Mouse (Mus musculus) stomach, postnatal 0 days (tissue): Measurements from ENCODE around the gene Mrps15. TPM values are rescaled to one million over a fixed set of nuclear protein-coding genes. Genes with fewer than 3 reads are reported as not detected.
A peak's percentile ranks its signal among the peaks of the same experiment; 100 is the strongest.

Experiments
- ATAC-seq: fragments of 200-750 bp; cut with Nextera tagmentation; 2 replicates; pipeline ENCODE4 v1.8.0; 2017; ENCODE audit not compliant: low FRiP score, low TSS enrichment
- DNase-seq: peaks from one replicate; pipeline ENCODE4 v3.0.0-alpha.2; 2016; ENCODE audit warnings: low spot score
- H3K27ac ChIP-seq: fragments of 300-500 bp; sonication (generic); replicated peaks from 2 replicates; pipeline ENCODE4 v1.5.1; 2014; ENCODE audit warnings: mild to moderate bottlenecking, control low read depth
- H3K27me3 ChIP-seq: fragments of 300-500 bp; sonication (generic); 2 replicates; pipeline ENCODE4 v1.6.1; 2014; ENCODE audit warnings: low read length; ENCODE audit not compliant: control insufficient read depth, insufficient read depth
- H3K36me3 ChIP-seq: fragments of 300-500 bp; sonication (generic); 2 replicates; pipeline ENCODE4 v1.6.1; 2014; ENCODE audit warnings: low read length, mixed read lengths; ENCODE audit not compliant: control insufficient read depth, insufficient read depth
- H3K4me1 ChIP-seq: fragments of 300-500 bp; sonication (generic); replicated peaks from 2 replicates; pipeline ENCODE4 v1.6.1; 2014; ENCODE audit warnings: antibody characterized with exemption; ENCODE audit not compliant: control insufficient read depth, insufficient read depth
- H3K4me2 ChIP-seq: fragments of 300-500 bp; sonication (generic); replicated peaks from 2 replicates; pipeline ENCODE4 v1.6.1; 2014; ENCODE audit warnings: low read depth, mild to moderate bottlenecking, control low read depth, moderate library complexity
- H3K4me3 ChIP-seq: fragments of 300-500 bp; sonication (generic); 2 replicates; pipeline ENCODE4 v1.5.1; 2014; ENCODE audit warnings: low read depth, low read length, control low read depth
- H3K9ac ChIP-seq: fragments of 300-500 bp; sonication (generic); 2 replicates; pipeline ENCODE4 v1.6.1; 2014; ENCODE audit warnings: mild to moderate bottlenecking, low read length, control low read depth, mixed read lengths
- H3K9me3 ChIP-seq: fragments of 300-500 bp; sonication (generic); 2 replicates; pipeline ENCODE4 v1.6.1; 2016; ENCODE audit warnings: low read length; ENCODE audit not compliant: control insufficient read depth
- CTCF ChIP-seq: IDR thresholded peaks from 2 replicates; pipeline ENCODE4 v1.5.1; 2016; ENCODE audit warnings: antibody characterized with exemption, low read depth, mild to moderate bottlenecking, moderate library complexity
- EP300 ChIP-seq: optimal IDR thresholded peaks from 2 replicates; pipeline ENCODE3; 2016; ENCODE audit warnings: antibody characterized with exemption
- WGBS: fragments of 180-500 bp; shearing (Covaris S2); extraction: QIAGEN DNeasy Blood & Tissue Kit; methylation state at CpG from one replicate; pipeline ENCODE4 v1.1.7; 2014; 5-methylcytosine and 5-hydroxymethylcytosine counted together
- polyA plus RNA-seq: library from polyadenylated mRNA; unstranded; fragments of >200 nt; fragmentation: Nextera tagmentation; extraction: Ambion mirVana; gene quantifications from 2 replicates; pipeline ENCODE4 v1.2.1, GENCODE M21; 2015

Gene Mrps15
- polyA plus RNA-seq, 1 experiment from 2014 or later: 90.0 TPM

DNA sequence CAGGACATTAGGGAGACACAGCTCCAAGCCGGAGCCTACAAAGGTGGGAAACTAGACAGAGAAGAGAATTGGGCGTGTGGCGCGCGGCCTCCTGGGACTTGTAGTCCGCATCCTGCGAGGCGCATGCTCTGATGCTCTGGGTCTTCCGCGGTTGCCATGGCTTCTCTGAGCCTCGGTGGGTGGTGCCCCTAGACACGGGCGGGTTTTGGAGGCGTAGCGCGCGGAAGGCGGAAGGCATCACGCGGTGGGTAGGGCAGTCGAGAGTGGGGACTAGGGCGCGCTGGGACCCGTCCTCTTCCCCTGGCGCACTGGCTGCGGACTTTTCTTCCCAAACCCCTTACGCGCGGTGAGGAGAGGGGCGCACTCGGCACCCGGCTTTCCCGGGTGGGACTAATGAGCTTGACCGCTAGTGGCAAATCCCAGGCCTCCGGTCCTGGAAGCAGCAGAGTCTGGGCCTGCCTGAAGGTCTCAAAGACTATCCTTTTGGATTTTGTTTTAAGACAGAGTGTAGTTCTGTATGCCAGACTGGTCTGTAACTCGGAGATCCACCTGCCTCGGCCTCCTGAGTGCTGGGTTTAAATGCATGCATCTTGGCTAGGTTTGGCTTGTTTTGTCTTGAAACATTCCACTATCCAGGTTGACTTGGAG, 49.9 kb downstream of the Mrps15 start, which contains the start of gene Lsm10:
Gene Lsm10 (plus strand): TSS at position 160 of the 648 bp plus-strand sequence.
- Histone ChIP-seq H3K4me1 (0 out of 2 replicates have a peak, but pooled peaks cover 3% of the 10 kb centered on the region), H3K9ac (peak within 1 kb of the TSS; percentile 75), H3K9me3 (no peaks in the 10 kb centered on the region), H3K4me3 (peak within 1 kb of the TSS; percentile 62), H3K36me3 (no peaks in the 10 kb centered on the region), H3K27ac (peak within 1 kb of the TSS; percentile 80), H3K4me2 (peak within 1 kb of the TSS; percentile 63), H3K27me3 (no peaks in the 10 kb centered on the region)
- DNase-seq: peak; percentile 95
- TF ChIP-seq EP300: no peak
- no peak for TF ChIP-seq CTCF
- 2% methylated on average over 35 of the region's 37 CpGs for WGBS
- ATAC-seq: peak; percentile 98

DNA sequence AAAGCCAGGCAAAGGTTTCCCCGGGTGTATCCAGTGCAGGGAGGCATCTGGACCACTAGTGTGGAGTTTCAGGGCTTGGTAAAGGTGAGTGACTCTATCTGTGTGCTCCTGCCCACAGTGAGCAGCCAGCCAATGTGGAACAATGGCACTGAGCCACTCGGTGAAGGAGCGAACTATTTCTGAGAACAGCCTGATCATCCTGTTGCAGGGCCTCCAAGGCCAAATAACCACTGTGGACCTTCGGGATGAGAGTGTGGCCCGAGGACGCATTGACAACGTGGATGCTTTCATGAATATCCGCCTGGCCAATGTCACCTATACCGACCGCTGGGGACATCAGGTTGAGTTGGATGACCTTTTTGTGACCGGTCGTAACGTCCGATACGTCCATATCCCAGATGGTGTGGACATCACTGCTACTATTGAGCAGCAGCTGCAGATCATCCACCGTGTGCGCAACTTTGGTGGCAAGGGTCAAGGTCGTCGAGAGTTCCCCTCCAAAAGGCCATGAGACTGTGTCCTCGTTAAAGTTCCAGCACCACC, 51.1 kb downstream of the Mrps15 start:
- no peak for ATAC-seq
- WGBS: 91% methylated on average over 20 of the region's 20 CpGs
- no peak overlapping the region for H3K27ac ChIP-seq
- TF ChIP-seq EP300: no peak
- TF ChIP-seq CTCF: no peak
- peaks cover 8% of the 10 kb centered on the region; the same call in 1 of the 2 replicates for H3K4me1 ChIP-seq
- H3K9ac ChIP-seq: no peak overlapping the region
- no peak for DNase-seq
- no peaks in the 10 kb centered on the region for H3K36me3 ChIP-seq
- H3K4me2 ChIP-seq: no peak overlapping the region
- H3K9me3 ChIP-seq: no peaks in the 10 kb centered on the region
- H3K27me3 ChIP-seq: no peaks in the 10 kb centered on the region
- no peak overlapping the region for H3K4me3 ChIP-seq

DNA sequence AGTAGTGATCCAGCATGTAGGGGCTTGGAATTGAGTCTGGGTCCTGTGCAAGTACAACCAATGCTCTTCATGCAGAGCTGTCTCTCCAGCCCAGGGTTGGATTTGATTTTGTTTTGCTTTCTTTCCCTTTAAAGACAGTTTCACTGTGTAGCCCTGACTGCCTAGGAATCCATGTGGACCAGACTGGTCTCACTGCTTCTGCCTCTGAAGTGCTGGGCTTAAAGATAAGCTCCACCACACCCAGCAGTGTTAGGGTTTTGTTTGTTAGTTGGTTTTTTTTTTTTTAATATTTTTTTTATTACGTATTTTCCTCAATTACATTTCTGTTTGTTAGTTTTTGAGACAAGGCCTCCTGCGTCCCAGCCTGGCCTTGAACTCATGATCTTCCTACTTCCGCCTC, 52.6 kb downstream of the Mrps15 start:
- ATAC-seq (no peak), DNase-seq (no peak)
- H3K27me3 ChIP-seq: no peaks in the 10 kb centered on the region
- H3K4me1 ChIP-seq: peaks cover 9% of the 10 kb centered on the region; the same call in 1 of the 2 replicates
- no peaks in the 10 kb centered on the region for H3K36me3 ChIP-seq
- H3K4me2 ChIP-seq: 0 out of 2 replicates have a peak overlapping the region, but pooled peaks have one; percentile 17
- peak overlapping the region; percentile 78 for H3K27ac ChIP-seq
- H3K9me3 ChIP-seq: no peaks in the 10 kb centered on the region
- 0 out of 2 replicates have a peak overlapping the region, but pooled peaks have one; percentile 13 for H3K9ac ChIP-seq
- WGBS: 77% methylated on average over 3 of the region's 3 CpGs
- TF ChIP-seq CTCF (no peak), EP300 (no peak)
- no peak overlapping the region for H3K4me3 ChIP-seq

DNA sequence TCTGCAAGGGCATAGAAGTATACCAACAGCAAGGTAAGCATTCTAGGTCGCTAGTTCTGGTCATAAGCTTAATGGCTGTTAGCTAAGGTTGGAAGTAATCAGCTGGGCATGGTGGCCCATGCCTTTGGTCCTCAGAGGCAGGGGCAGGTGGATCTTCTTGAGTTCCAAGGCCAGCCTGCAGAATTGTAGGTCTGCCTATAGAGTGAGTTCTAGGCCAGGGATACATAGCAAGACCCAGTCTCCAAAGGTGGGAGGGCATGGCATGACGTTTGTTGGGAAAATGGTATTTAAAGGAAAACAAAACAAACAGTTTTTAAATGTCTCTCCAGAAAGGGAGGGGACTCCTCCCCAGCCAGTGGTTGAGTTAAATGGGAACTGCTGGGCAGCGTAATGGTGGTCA, 54.0 kb downstream of the Mrps15 start:
- no peak overlapping the region for H3K9ac ChIP-seq
- WGBS: 87% methylated on average over 3 of the region's 3 CpGs

DNA sequence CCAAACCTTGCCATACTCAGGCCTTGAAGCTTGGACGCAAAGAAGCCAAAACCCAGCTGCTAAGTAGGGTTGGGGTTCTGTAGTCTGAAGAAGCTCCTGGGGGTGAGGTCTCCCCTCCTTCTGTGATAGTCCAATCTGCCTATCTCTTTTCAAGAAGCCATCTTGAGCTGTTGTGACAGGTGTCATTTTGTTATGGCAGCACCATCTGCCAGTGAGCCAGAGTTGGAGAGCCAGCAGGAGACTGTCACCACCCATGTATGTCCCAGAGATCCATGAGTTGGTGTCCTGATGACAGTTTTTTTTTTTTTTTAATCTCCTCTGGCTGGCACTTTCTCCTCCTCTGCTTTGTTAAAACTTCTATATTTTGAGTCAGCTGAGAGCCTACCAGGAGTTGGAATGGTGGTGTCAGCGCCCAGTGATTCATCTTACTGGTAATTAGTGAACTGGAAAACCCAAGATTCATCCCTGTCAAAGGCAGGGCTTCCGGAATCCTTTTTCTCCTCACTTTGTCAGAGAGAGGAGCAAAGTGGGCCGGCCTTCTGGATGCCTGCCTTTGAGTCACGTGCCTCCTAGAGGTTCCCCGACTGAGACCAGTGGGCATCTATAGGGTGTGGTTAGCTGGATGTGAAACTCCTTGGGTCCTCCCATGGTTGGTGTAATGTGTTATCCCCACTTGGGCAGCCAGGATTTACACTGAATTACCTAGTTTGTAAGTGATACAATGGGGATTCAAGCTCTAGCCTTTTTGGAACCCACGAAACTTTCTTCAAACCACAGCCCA, 55.5 kb downstream of the Mrps15 start:
- Histone ChIP-seq H3K4me3 (no peak overlapping the region), H3K9me3 (no peaks in the 10 kb centered on the region), H3K4me1 (peaks cover 10% of the 10 kb centered on the region), H3K4me2 (peak overlapping the region; percentile 90), H3K9ac (no peak overlapping the region), H3K36me3 (no peaks in the 10 kb centered on the region), H3K27ac (peak overlapping the region; percentile 95), H3K27me3 (no peaks in the 10 kb centered on the region)
- WGBS: 38% methylated on average over 7 of the region's 7 CpGs
- ATAC-seq (no peak), DNase-seq (peak; percentile 37)
- TF ChIP-seq EP300 (no peak), CTCF (0 out of 2 replicates have a peak, but pooled peaks have one; percentile 1)

More for the DNA sequence above, 54.0 kb downstream of the Mrps15 start:
- Histone ChIP-seq H3K4me3 (no peak overlapping the region), H3K4me1 (peaks cover 11% of the 10 kb centered on the region), H3K27me3 (no peaks in the 10 kb centered on the region), H3K9me3 (no peaks in the 10 kb centered on the region), H3K27ac (no peak overlapping the region), H3K36me3 (no peaks in the 10 kb centered on the region), H3K4me2 (no peak overlapping the region)
- TF ChIP-seq EP300 (no peak), CTCF (no peak)
- DNase-seq (no peak), ATAC-seq (no peak)
